Mouse (Mus musculus) heart, embryonic 14.5 days (tissue): ENCODE measurements around the gene Cst3. TPM values are rescaled to one million over a fixed set of nuclear protein-coding genes. Genes with fewer than 3 reads are reported as not detected.

ENCODE experiments used
- ATAC-seq: fragments of 200-750 bp; cut with Nextera tagmentation; 2 replicates; pipeline ENCODE4 v1.8.0; 2017; ENCODE audit warnings: low read depth, moderate TSS enrichment; ENCODE audit not compliant: insufficient number of reproducible peaks, insufficient read depth, low FRiP score
- H3K27ac ChIP-seq, 2 experiments: fragments of 200-500 bp in 1 of 2; fragments of 300-500 bp in 1 of 2; sonication (generic) in 1 of 2; replicated peaks in 1 of 2; 2 replicates each; pipeline ENCODE4 v1.5.1; 2012 to 2014; ENCODE audit warnings: low read depth in 2 of 2, low read length in 2 of 2, control low read depth in 1 of 2, mild to moderate bottlenecking in 1 of 2, mixed read lengths in 1 of 2; ENCODE audit not compliant: control insufficient read depth in 1 of 2, insufficient read depth in 1 of 2
- H3K27me3 ChIP-seq: fragments of 300-500 bp; sonication (generic); 2 replicates; pipeline ENCODE4 v1.6.1; 2014; ENCODE audit warnings: mild to moderate bottlenecking, low read length, control low read depth; ENCODE audit not compliant: control insufficient read depth, insufficient read depth
- H3K36me3 ChIP-seq: fragments of 300-500 bp; sonication (generic); 2 replicates; pipeline ENCODE4 v1.6.1; 2014; ENCODE audit warnings: mild to moderate bottlenecking, control low read depth, low read length, mixed read lengths; ENCODE audit not compliant: control insufficient read depth, insufficient read depth
- H3K4me1 ChIP-seq, 2 experiments: fragments of 200-500 bp in 1 of 2; fragments of 300-500 bp in 1 of 2; sonication (generic) in 1 of 2; 2 replicates each; pipeline ENCODE4 v1.6.1; 2012 to 2014; ENCODE audit warnings: low read length in 2 of 2, control low read depth in 1 of 2, mixed read lengths in 1 of 2; ENCODE audit not compliant: control insufficient read depth in 2 of 2, insufficient read depth in 2 of 2
- H3K4me2 ChIP-seq: fragments of 300-500 bp; sonication (generic); 2 replicates; pipeline ENCODE4 v1.6.1; 2014; ENCODE audit warnings: mild to moderate bottlenecking, low read length
- H3K4me3 ChIP-seq, 2 experiments: fragments of 200-500 bp in 1 of 2; fragments of 300-500 bp in 1 of 2; sonication (generic) in 1 of 2; 2 replicates each; pipeline ENCODE4 v1.5.1; 2012 to 2014; ENCODE audit warnings: low read length in 2 of 2, mild to moderate bottlenecking in 2 of 2, control low read depth in 1 of 2, low read depth in 1 of 2, moderate library complexity in 1 of 2; ENCODE audit not compliant: control insufficient read depth in 1 of 2, insufficient read depth in 1 of 2
- H3K9ac ChIP-seq: fragments of 300-500 bp; sonication (generic); 2 replicates; pipeline ENCODE4 v1.6.1; 2014; ENCODE audit warnings: mild to moderate bottlenecking, low read length
- H3K9me3 ChIP-seq: fragments of 300-500 bp; sonication (generic); 2 replicates; pipeline ENCODE4 v1.6.1; 2016; ENCODE audit warnings: low read length, control low read depth; ENCODE audit not compliant: control insufficient read depth
- WGBS: fragments of 180-500 bp; shearing (Covaris S2); extraction: QIAGEN DNeasy Blood & Tissue Kit; methylation state at CpG from one replicate; pipeline ENCODE4 v1.1.7; 2014; 5-methylcytosine and 5-hydroxymethylcytosine counted together
- polyA plus RNA-seq: library from polyadenylated mRNA; unstranded; fragments of >200 nt; fragmentation: Nextera tagmentation; extraction: Ambion mirVana; gene quantifications from 2 replicates; pipeline ENCODE4 v1.2.1, GENCODE M21; 2014

The Cst3 gene
- 901 and 992 TPM in 2 replicates for polyA plus RNA-seq

DNA sequence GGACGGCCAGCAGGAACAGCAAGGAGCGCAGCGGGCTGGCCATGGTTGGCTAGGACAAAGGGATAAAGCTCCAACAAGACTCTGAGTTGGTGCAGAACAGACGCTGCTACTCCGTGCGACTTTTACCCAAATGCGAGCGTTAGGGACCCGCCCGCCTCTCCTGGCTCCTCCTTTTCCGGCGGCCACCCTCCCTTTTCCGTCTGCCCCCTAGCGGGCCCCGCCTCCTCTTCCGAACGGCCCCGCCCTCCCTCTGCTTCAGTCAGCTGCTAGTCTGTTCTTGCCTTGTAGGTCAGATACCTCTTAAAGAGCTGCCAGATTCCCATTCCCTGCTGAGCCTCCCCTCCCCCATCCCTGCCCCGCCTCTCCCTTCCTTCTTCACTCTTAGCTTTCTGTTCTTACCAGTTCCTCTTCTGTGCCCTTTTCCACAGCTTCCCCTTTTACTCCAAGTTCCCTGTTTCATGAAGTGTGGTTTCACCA lies at the start of gene Cst3:
Gene Cst3 (minus strand): TSS at position 358 of the 477 bp plus-strand sequence.
- no peaks in the 10 kb centered on the region for H3K27me3 ChIP-seq
- WGBS, result under 1% methylated on average over 19 of the region's 19 CpGs
- ATAC-seq, result peak; percentile 91

DNA sequence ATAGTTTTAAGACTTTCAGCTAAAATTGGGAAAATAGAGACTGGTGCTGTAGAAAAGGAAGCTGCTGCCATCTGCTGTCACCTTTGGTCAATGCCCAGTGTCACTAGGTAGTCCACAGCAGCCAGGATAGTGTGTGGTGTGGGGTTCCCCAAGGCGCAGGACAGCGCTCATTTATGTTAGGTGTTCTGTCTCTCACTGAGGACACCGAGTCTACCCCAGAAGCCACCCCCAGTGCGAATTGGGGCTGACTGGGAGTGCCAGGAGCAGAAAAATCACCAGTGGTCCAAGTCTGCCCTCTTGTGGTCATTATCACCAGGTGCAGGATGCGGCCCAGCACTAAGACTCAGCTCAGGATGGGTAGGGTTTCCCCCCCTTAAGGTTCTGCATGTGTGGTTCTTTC lies 26.8 kb upstream of the Cst3 start:
- Histone ChIP-seq H3K9me3 (no peaks in the 10 kb centered on the region), H3K27me3 (no peaks in the 10 kb centered on the region), H3K9ac (no peak overlapping the region), H3K4me3 (peak overlapping the region in 1 of 2 experiments; percentile 24; a peak in 1 of 4 replicates), H3K36me3 (no peaks in the 10 kb centered on the region), H3K4me2 (peak overlapping the region; percentile 48), H3K27ac (no peak overlapping the region), H3K4me1 (no peaks in the 10 kb centered on the region)
- peak; percentile 68 for ATAC-seq
- 2% methylated on average over 5 of the region's 5 CpGs for WGBS

More for the DNA sequence above, at the start of gene Cst3:
- Histone ChIP-seq H3K9me3 (no peaks in the 10 kb centered on the region), H3K4me2 (peak within 1 kb of the TSS; percentile 78), H3K27ac (peak within 1 kb of the TSS; percentile 92 to 95), H3K9ac (peak within 1 kb of the TSS; percentile 91), H3K36me3 (peaks cover 22% of the 10 kb centered on the region), H3K4me3 (peak within 1 kb of the TSS; percentile 74 to 88), H3K4me1 (peaks cover 35 to 58% of the 10 kb centered on the region in 2 experiments)

DNA sequence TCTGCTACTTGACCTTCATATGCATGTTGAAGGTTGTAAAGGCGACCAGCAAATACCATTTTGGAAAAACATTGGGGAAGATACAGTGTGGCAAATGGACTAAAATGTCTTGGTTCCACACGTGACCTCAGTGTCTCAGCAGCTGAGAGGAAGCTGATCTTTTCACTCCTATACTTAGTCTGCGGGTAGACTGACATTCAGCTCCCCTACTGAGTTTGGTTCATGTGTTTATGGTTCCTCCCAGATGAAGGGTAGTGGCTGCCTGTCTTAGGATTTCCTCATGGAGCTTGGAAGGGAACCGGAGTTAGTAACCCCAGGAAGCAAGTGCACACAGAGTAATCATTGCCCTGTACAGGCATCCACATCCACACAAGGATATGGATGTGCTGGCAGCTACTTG lies 24.8 kb upstream of the Cst3 start:
- no peaks in the 10 kb centered on the region for H3K27me3 ChIP-seq
- 64% methylated on average over 4 of the region's 4 CpGs for WGBS

DNA sequence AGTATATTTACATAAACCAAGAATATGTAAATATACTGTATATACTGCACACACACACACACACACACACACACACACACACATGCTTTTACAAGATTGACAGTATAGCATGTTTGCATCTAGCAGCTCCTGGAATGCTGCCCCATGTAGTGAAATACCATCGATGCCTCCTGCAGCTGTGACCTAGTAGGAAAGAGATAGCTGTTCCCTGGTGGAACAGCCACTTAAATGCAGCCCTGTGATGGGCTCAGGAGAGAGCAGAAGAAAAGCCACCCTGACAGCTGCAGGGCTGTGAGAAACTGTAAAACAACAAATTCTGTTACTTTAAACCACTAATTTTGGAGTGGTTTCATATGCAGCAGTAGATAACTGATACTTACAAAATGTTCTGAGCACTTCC lies 20.7 kb upstream of the Cst3 start:
- Histone ChIP-seq H3K4me1 (no peaks in the 10 kb centered on the region; a peak in 1 of 4 replicates), H3K9ac (0 out of 2 replicates have a peak overlapping the region, but pooled peaks have one; percentile 21), H3K27me3 (no peaks in the 10 kb centered on the region), H3K36me3 (no peaks in the 10 kb centered on the region), H3K9me3 (no peaks in the 10 kb centered on the region), H3K4me2 (no peak overlapping the region), H3K4me3 (no peak overlapping the region), H3K27ac (no peak overlapping the region)
- ATAC-seq, result no peak
- 23% methylated on average over 1 of the region's 1 CpGs for WGBS

More for the DNA sequence above, 24.8 kb upstream of the Cst3 start:
- H3K4me2 ChIP-seq, result no peak overlapping the region
- H3K4me3 ChIP-seq, result no peak overlapping the region
- H3K9ac ChIP-seq, result no peak overlapping the region
- H3K27ac ChIP-seq, result no peak overlapping the region
- no peaks in the 10 kb centered on the region; a peak in 1 of 4 replicates for H3K4me1 ChIP-seq
- ATAC-seq, result no peak
- H3K9me3 ChIP-seq, result no peaks in the 10 kb centered on the region
- no peaks in the 10 kb centered on the region for H3K36me3 ChIP-seq

DNA sequence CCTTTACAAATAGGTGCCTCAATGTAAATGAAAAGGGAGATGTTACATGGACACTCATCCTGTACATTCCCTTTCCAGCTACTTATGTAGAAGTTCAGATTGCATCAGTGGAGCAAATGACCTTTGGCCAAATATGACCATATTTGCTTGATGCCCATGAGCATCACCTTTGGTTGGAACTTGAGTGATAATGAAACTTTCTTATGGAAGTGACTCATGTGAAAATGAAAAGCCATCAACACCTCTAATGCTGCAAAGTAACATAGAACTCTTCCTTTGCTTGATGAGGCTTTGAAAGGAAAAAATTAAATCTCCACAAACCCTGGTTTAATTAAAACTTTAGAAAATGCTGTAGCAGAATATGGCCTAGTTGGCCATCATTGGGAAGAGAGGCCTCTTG lies 17.6 kb upstream of the Cst3 start:
- H3K4me1 ChIP-seq, result peaks cover 0 to 8% of the 10 kb centered on the region in 2 experiments; a peak in 2 of 4 replicates
- no peaks in the 10 kb centered on the region for H3K27me3 ChIP-seq
- no peak overlapping the region for H3K27ac ChIP-seq
- no peaks in the 10 kb centered on the region for H3K9me3 ChIP-seq
- H3K9ac ChIP-seq, result no peak overlapping the region
- H3K4me2 ChIP-seq, result no peak overlapping the region
- ATAC-seq, result no peak
- H3K36me3 ChIP-seq, result no peaks in the 10 kb centered on the region
- no peak overlapping the region for H3K4me3 ChIP-seq

DNA sequence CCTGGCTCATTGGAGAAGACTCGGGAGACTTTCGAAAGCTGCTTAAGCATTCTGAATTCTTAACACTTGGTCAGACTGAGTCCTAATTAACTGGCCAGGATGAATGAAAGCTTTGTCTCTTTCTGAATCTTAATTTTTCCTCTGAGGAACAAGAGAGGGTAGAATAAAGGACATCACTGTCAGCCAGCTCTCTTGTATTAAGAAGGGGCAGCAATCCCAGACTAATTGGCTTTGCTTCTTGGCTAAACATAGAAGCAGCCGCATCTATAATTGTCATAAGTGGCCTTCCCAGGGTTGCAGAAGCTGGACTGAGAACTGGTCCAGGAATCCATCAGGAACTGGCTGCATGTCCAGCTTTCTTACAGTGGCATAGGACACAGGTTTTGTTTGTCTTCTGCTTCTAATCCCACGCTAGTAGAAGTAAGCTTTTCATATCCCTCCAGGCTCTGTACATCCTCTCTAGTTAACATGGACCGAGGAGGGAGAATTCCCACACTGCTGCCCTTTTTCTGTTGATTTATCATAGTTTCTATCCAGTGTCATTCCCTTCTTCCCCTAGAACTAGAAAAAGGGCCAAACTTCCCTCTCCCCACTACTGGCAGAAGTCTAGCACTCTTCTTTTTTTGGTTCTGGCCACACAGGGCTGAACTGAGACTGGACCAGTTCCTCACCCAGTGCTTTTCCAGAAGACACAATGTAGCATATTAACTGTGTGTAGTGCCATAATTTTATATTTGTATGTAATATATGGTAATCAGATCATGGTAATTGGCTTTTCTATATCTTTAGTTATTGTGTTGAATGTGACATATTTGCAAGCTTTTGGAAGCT lies 14.7 kb upstream of the Cst3 start:
- Histone ChIP-seq H3K9ac (no peak overlapping the region), H3K27me3 (no peaks in the 10 kb centered on the region), H3K27ac (peak overlapping the region; percentile 6 to 34; a peak in 3 of 4 replicates), H3K4me3 (no peak overlapping the region), H3K4me2 (no peak overlapping the region), H3K9me3 (no peaks in the 10 kb centered on the region), H3K4me1 (peaks cover 0 to 8% of the 10 kb centered on the region in 2 experiments; a peak in 1 of 4 replicates), H3K36me3 (no peaks in the 10 kb centered on the region)
- WGBS, result 55% methylated on average over 5 of the region's 5 CpGs
- ATAC-seq, result no peak

DNA sequence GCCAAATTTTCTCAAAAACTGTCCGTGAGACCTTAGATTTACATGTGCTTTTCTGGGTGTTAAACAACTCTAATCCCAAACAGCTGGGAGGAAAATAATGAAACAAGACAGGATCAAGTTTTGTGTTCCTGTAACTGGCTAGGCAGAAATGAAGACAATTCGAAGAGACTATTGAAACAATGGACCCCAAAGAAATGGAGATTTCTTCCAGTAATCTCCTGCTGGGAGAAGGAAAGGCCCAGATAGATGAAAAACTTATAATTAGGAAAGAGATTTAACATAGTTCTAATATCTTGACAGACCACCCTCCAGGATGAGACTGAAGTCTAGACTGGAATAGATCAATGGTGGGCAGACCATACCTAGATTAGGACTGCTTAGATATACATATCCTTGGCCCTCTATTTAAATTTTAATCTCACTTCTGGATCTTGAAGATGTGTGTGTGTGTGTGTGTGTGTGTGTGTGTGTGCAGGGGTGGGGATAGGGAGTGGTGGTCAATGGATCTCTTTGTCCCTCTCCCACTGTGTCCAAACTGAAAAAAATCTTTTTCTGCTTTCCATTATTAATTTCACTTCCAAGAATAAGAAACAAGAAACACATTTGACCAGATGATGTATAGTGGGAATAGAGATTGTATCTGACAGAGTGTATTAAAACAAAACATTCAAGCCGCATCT lies 14.0 kb upstream of the Cst3 start:
- ATAC-seq, result no peak
- Histone ChIP-seq H3K27me3 (no peaks in the 10 kb centered on the region), H3K36me3 (no peaks in the 10 kb centered on the region), H3K4me2 (no peak overlapping the region), H3K9me3 (no peaks in the 10 kb centered on the region), H3K4me1 (peaks cover 3 to 11% of the 10 kb centered on the region in 2 experiments; a peak in 2 of 4 replicates), H3K4me3 (no peak overlapping the region), H3K9ac (no peak overlapping the region), H3K27ac (peak overlapping the region; percentile 6 to 34; a peak in 3 of 4 replicates)
- WGBS, result 82% methylated on average over 3 of the region's 3 CpGs
